Mouse (Mus musculus) spleen, adult 12 weeks (tissue): ENCODE results near the gene Gm12166.
A peak's percentile ranks its signal among the peaks of the same experiment; 100 is the strongest.

Experiments
- DNase-seq: peaks from one replicate; pipeline ENCODE4 v3.0.0; 2022; ENCODE audit warnings: low spot score

The Gm12166 gene

GRCm38 (mm10) chr11:46052105-46052659 is at the start of gene Gm12166:
TSS of gene Gm12166 (minus strand) at chr11:46052321.
- DNase-seq: peak; percentile 37

GRCm38 (mm10) chr11:46097062-46097461 is 44.9 kb upstream of the Gm12166 start:
- DNase-seq: no peak

GRCm38 (mm10) chr11:46096265-46096649 is 44.1 kb upstream of the Gm12166 start:
- no peak for DNase-seq

GRCm38 (mm10) chr11:46095477-46096264 is 43.5 kb upstream of the Gm12166 start:
- no peak for DNase-seq

- no peak for DNase-seq
These were observed 40.0 kb upstream of the Gm12166 start for GRCm38 (mm10) chr11:46092121-46092520.

GRCm38 (mm10) chr11:46090951-46091667 is 39.0 kb upstream of the Gm12166 start:
- DNase-seq: no peak

GRCm38 (mm10) chr11:46090036-46090725 is 38.1 kb upstream of the Gm12166 start:
- no peak for DNase-seq

- no peak for DNase-seq
These were observed 37.1 kb upstream of the Gm12166 start for GRCm38 (mm10) chr11:46089081-46089713.

- DNase-seq: no peak
These were observed 34.3 kb upstream of the Gm12166 start for GRCm38 (mm10) chr11:46086446-46086845.

GRCm38 (mm10) chr11:46085398-46086163 is 33.5 kb upstream of the Gm12166 start:
- DNase-seq: no peak

- no peak for DNase-seq
These were observed 32.4 kb upstream of the Gm12166 start for GRCm38 (mm10) chr11:46084568-46084967.

- DNase-seq: no peak
These were observed 31.8 kb upstream of the Gm12166 start for GRCm38 (mm10) chr11:46083835-46084444.

GRCm38 (mm10) chr11:46083405-46083804 is 31.3 kb upstream of the Gm12166 start:
- no peak for DNase-seq

GRCm38 (mm10) chr11:46081075-46081474 is 29.0 kb upstream of the Gm12166 start:
- DNase-seq: no peak

GRCm38 (mm10) chr11:46077732-46078375 is 25.7 kb upstream of the Gm12166 start:
- DNase-seq: peak; percentile 64

- no peak for DNase-seq
These were observed 25.2 kb upstream of the Gm12166 start for GRCm38 (mm10) chr11:46077304-46077703.

- DNase-seq: no peak
These were observed 24.5 kb upstream of the Gm12166 start for GRCm38 (mm10) chr11:46076442-46077158.

GRCm38 (mm10) chr11:46075507-46075906 is 23.4 kb upstream of the Gm12166 start:
- no peak for DNase-seq

- DNase-seq: no peak
These were observed 21.9 kb upstream of the Gm12166 start for GRCm38 (mm10) chr11:46073850-46074688.
